Mouse (Mus musculus) CH12.LX (cell line): ENCODE results near the gene Dennd2d. TPM values are rescaled to one million over a fixed set of nuclear protein-coding genes. Genes with fewer than 3 reads are reported as not detected.

ENCODE experiments used
- DNase-seq: peaks from one replicate; pipeline ENCODE4 v3.0.0-alpha.2; 2013; ENCODE audit errors: extremely low read depth
- H3K27ac ChIP-seq: 2 replicates; pipeline ENCODE4 v1.5.1; 2012; ENCODE audit warnings: low read depth, mild to moderate bottlenecking, control low read depth, moderate library complexity; ENCODE audit not compliant: insufficient read depth
- H3K27me3 ChIP-seq: replicated peaks from 2 replicates; pipeline ENCODE3; 2012; ENCODE audit warnings: inconsistent platforms
- H3K36me3 ChIP-seq, 2 experiments: replicated peaks in 1 of 2; 2 replicates each; pipeline versions ENCODE3 to v1.6.1; 2012; ENCODE audit warnings: inconsistent platforms in 1 of 2, low read length in 1 of 2, mild to moderate bottlenecking in 1 of 2, mixed read lengths in 1 of 2, moderate library complexity in 1 of 2; ENCODE audit not compliant: control insufficient read depth in 1 of 2, insufficient read depth in 1 of 2
- H3K4me1 ChIP-seq, 2 experiments: 2 replicates each; pipeline ENCODE4 v1.6.1; 2012; ENCODE audit warnings: inconsistent platforms in 1 of 2, moderate library complexity in 1 of 2; ENCODE audit not compliant: insufficient read depth in 2 of 2, control insufficient read depth in 1 of 2
- H3K4me2 ChIP-seq: 2 replicates; pipeline ENCODE4 v1.6.1; 2012; ENCODE audit warnings: low read depth, mild to moderate bottlenecking, control low read depth; ENCODE audit not compliant: poor library complexity, insufficient read depth, severe bottlenecking
- H3K4me3 ChIP-seq, 3 experiments: fragments of 150-350 bp in 1 of 3; sonication (generic) in 1 of 3; replicated peaks in 1 of 3; 2 replicates each; pipeline versions ENCODE3 to v1.5.1; 2011 to 2012; ENCODE audit warnings: low read depth in 2 of 3, low read length in 2 of 3, mild to moderate bottlenecking in 2 of 3, moderate library complexity in 2 of 3, control low read depth in 1 of 3, improper control_type of control experiment in 1 of 3, inconsistent platforms in 1 of 3, mixed read lengths in 1 of 3; ENCODE audit not compliant: poor library complexity in 1 of 3
- H3K79me2 ChIP-seq: replicated peaks from 2 replicates; pipeline ENCODE4 v1.6.1; 2012; ENCODE audit warnings: mild to moderate bottlenecking, moderate library complexity; ENCODE audit not compliant: control insufficient read depth, poor library complexity, insufficient read depth, severe bottlenecking; ENCODE audit errors: extremely low read depth
- H3K9ac ChIP-seq: 2 replicates; pipeline ENCODE4 v1.6.1; 2012; ENCODE audit warnings: low read depth, mild to moderate bottlenecking, control low read depth, moderate library complexity; ENCODE audit not compliant: insufficient read depth
- H3K9me3 ChIP-seq: replicated peaks from 2 replicates; pipeline ENCODE3; 2012; ENCODE audit warnings: low read length, inconsistent platforms, mixed read lengths
- CHD1 ChIP-seq: IDR thresholded peaks from 2 replicates; pipeline ENCODE4 v1.6.1; 2012; ENCODE audit warnings: low read depth, low read length, improper control_type of control experiment, inconsistent platforms
- CHD2 ChIP-seq: IDR thresholded peaks from 2 replicates; pipeline ENCODE4 v1.6.1; 2011; ENCODE audit warnings: low read length, improper control_type of control experiment
- E2F4 ChIP-seq: IDR thresholded peaks from 2 replicates; pipeline ENCODE4 v1.6.1; 2011; ENCODE audit warnings: low read depth, low read length, improper control_type of control experiment; ENCODE audit not compliant: insufficient replicate concordance
- ELF1 ChIP-seq: IDR thresholded peaks from 2 replicates; pipeline ENCODE4 v1.6.1; 2014; ENCODE audit warnings: low read depth, mild to moderate bottlenecking, inconsistent platforms, low read length, improper control_type of control experiment
- EP300 ChIP-seq: IDR thresholded peaks from 2 replicates; pipeline ENCODE4 v1.6.1; 2011; ENCODE audit warnings: low read length, improper control_type of control experiment
- HCFC1 ChIP-seq: IDR thresholded peaks from 2 replicates; pipeline ENCODE4 v1.6.1; 2012; ENCODE audit warnings: low read depth, mild to moderate bottlenecking, inconsistent platforms, low read length, improper control_type of control experiment
- JUN ChIP-seq: IDR thresholded peaks from 2 replicates; pipeline ENCODE4 v1.6.1; 2011; ENCODE audit warnings: low read depth, mild to moderate bottlenecking, low read length, improper control_type of control experiment, moderate library complexity; ENCODE audit not compliant: insufficient read depth
- MAX ChIP-seq: IDR thresholded peaks from 2 replicates; pipeline ENCODE4 v1.6.1; 2011; ENCODE audit warnings: low read length, improper control_type of control experiment
- MAZ ChIP-seq: IDR thresholded peaks from 2 replicates; pipeline ENCODE4 v1.6.1; 2012; ENCODE audit warnings: low read depth, mild to moderate bottlenecking, inconsistent platforms, low read length, improper control_type of control experiment, moderate library complexity
- MEF2A ChIP-seq: IDR thresholded peaks from 2 replicates; pipeline ENCODE4 v1.6.1; 2014; ENCODE audit warnings: low read depth, mild to moderate bottlenecking, inconsistent platforms, low read length, improper control_type of control experiment, borderline replicate concordance
- MYC ChIP-seq: IDR thresholded peaks from 2 replicates; pipeline ENCODE4 v1.6.1; 2011; ENCODE audit warnings: low read depth, mild to moderate bottlenecking, improper control_type of control experiment, low read length
- NELFE ChIP-seq: IDR thresholded peaks from 2 replicates; pipeline ENCODE4 v1.6.1; 2011; ENCODE audit warnings: low read depth, low read length, improper control_type of control experiment
- POLR2A ChIP-seq: IDR thresholded peaks from 2 replicates; pipeline ENCODE4 v1.6.1; 2011; ENCODE audit warnings: low read depth, mild to moderate bottlenecking, improper control_type of control experiment, low read length
- POLR2AphosphoS2 ChIP-seq: IDR thresholded peaks from 2 replicates; pipeline ENCODE4 v1.6.1; 2011; ENCODE audit warnings: low read depth, low read length, improper control_type of control experiment
- RAD21 ChIP-seq: IDR thresholded peaks from 2 replicates; pipeline ENCODE4 v1.6.1; 2011; ENCODE audit warnings: low read depth, mild to moderate bottlenecking, low read length, improper control_type of control experiment, moderate library complexity
- RCOR1 ChIP-seq: conservative IDR thresholded peaks from 2 replicates; pipeline ENCODE4 v1.6.1; 2012; ENCODE audit warnings: low read depth, mild to moderate bottlenecking, inconsistent platforms, low read length, improper control_type of control experiment
- SMC3 ChIP-seq: IDR thresholded peaks from 2 replicates; pipeline ENCODE4 v1.6.1; 2011; ENCODE audit warnings: low read depth, low read length, improper control_type of control experiment
- TBP ChIP-seq: conservative IDR thresholded peaks from 2 replicates; pipeline ENCODE4 v1.6.1; 2011; ENCODE audit warnings: low read depth, low read length, improper control_type of control experiment
- USF1 ChIP-seq: IDR thresholded peaks from 2 replicates; pipeline ENCODE4 v1.6.1; 2014; ENCODE audit warnings: low read depth, mild to moderate bottlenecking, inconsistent platforms, low read length, improper control_type of control experiment
- ZKSCAN1 ChIP-seq: IDR thresholded peaks from 2 replicates; pipeline ENCODE4 v1.6.1; 2012; ENCODE audit warnings: low read depth, inconsistent platforms, low read length, improper control_type of control experiment, borderline replicate concordance
- dilution Hi-C: fragments of 300-500 bp; cut with MboI; formaldehyde crosslinking; loops from 2 replicates; pipeline ENCODE4 v1.14.3; 2020; ENCODE audit warnings: low sequenced_read_pairs; ENCODE audit not compliant: extremely low pct_unique_long_range_greater_than_20kb, extremely low pct_ligation_motif_present
- in situ Hi-C: fragments of 300-500 bp; cut with MboI; formaldehyde crosslinking; loops from 3 replicates; pipeline ENCODE4 v1.14.3; 2019; ENCODE audit warnings: low sequenced_read_pairs, low pct_ligation_motif_present, low pct_unique_long_range_greater_than_20kb, mixed read lengths
- polyA plus RNA-seq: library from polyadenylated mRNA; unstranded; fragments of >175 nt; gene quantifications from 2 replicates; pipeline ENCODE4 v1.2.1, GENCODE M21; 2012; ENCODE audit warnings: low read depth; ENCODE audit not compliant: insufficient read length
- total RNA-seq, 2 experiments: library from RNA; depleted of rRNA; stranded (reverse); fragments of 300-350 nt in 1 of 2; fragments of >200 nt in 1 of 2; gene quantifications; 2 replicates each; pipeline ENCODE4 v1.2.3; 2012 to 2014

Gene Dennd2d
- total and polyA plus RNA-seq, 3 experiments: 30.4 to 39.8 (median 38.2) TPM

GRCm38 (mm10) chr3:106522730-106523129 is 40.5 kb downstream of the Dennd2d start:
- dilution Hi-C loops (no loop called here), in situ Hi-C loops (no loop called here)
- Histone ChIP-seq H3K9ac (no peak overlapping the region), H3K27me3 (no peaks in the 10 kb centered on the region), H3K4me2 (no peak overlapping the region), H3K9me3 (no peaks in the 10 kb centered on the region), H3K4me3 (no peak overlapping the region), H3K79me2 (no peaks in the 10 kb centered on the region), H3K27ac (no peak overlapping the region), H3K36me3 (peaks cover 0 to 10% of the 10 kb centered on the region in 2 experiments), H3K4me1 (no peaks in the 10 kb centered on the region)
- no peak for TF ChIP-seq MAX
- TF ChIP-seq ZKSCAN1: no peak
- no peak for TF ChIP-seq MYC
- TF ChIP-seq SMC3: no peak
- TF ChIP-seq POLR2A: no peak
- no peak for TF ChIP-seq ELF1
- no peak for TF ChIP-seq JUN
- no peak for TF ChIP-seq EP300
- TF ChIP-seq RCOR1: no peak
- TF ChIP-seq E2F4: no peak
- TF ChIP-seq NELFE: no peak
- no peak for TF ChIP-seq USF1
- no peak for TF ChIP-seq RAD21
- TF ChIP-seq CHD2: no peak
- no peak for TF ChIP-seq POLR2AphosphoS2
- DNase-seq: no peak

- no peak overlapping the region for H3K27ac ChIP-seq
- no peaks in the 10 kb centered on the region for H3K79me2 ChIP-seq
- H3K4me3 ChIP-seq: no peak overlapping the region
- DNase-seq: no peak
- dilution Hi-C loops (no loop called here), in situ Hi-C loops (no loop called here)
- TF ChIP-seq MEF2A (no peak), RAD21 (no peak), USF1 (no peak), CHD1 (no peak), HCFC1 (no peak), TBP (no peak), E2F4 (no peak), MAZ (no peak), SMC3 (no peak)
- H3K27me3 ChIP-seq: no peaks in the 10 kb centered on the region
- no peak overlapping the region for H3K9ac ChIP-seq
- H3K4me2 ChIP-seq: no peak overlapping the region
- H3K9me3 ChIP-seq: no peaks in the 10 kb centered on the region
- H3K36me3 ChIP-seq: peaks cover 0 to 12% of the 10 kb centered on the region in 2 experiments
- H3K4me1 ChIP-seq: no peaks in the 10 kb centered on the region
Measured at GRCm38 (mm10) chr3:106526411-106526810, 44.2 kb downstream of the Dennd2d start.
